Mouse (Mus musculus) spleen, adult 2 months (tissue): ENCODE data around the gene Fgfr2.

Source experiments
- CTCF ChIP-seq: fragments of 200-500 bp; IDR thresholded peaks from 2 replicates; pipeline ENCODE4 v1.5.1; 2011; ENCODE audit warnings: mild to moderate bottlenecking, inconsistent platforms; ENCODE audit not compliant: insufficient read depth, insufficient read length, insufficient replicate concordance; ENCODE audit errors: extremely low read depth
- POLR2A ChIP-seq: fragments of 200-500 bp; IDR thresholded peaks from 2 replicates; pipeline ENCODE4 v1.6.1; 2011; ENCODE audit warnings: low read depth, low read length, inconsistent platforms

- no peak for TF ChIP-seq CTCF
- TF ChIP-seq POLR2A = no peak
These were observed 1296.3 kb downstream of the Fgfr2 start for GRCm38 (mm10) chr7:131826811-131827210.
